Mouse (Mus musculus) thymus, adult 2 months (tissue): Measurements from ENCODE around the gene Zfp366. TPM values are rescaled to one million over a fixed set of nuclear protein-coding genes. Genes with fewer than 3 reads are reported as not detected.

ENCODE experiments used
- DNase-seq: peaks from one replicate; pipeline ENCODE4 v3.0.0; 2021
- H3K27ac ChIP-seq: fragments of 200-500 bp; 2 replicates; pipeline ENCODE4 v1.5.1; 2012; ENCODE audit warnings: low read length, control low read depth; ENCODE audit not compliant: control insufficient read depth, insufficient read depth
- H3K27me3 ChIP-seq: fragments of 200-500 bp; 2 replicates; pipeline ENCODE4 v1.6.1; 2012; ENCODE audit warnings: mild to moderate bottlenecking, low read length, moderate library complexity, mixed read lengths; ENCODE audit not compliant: control insufficient read depth, insufficient read depth
- H3K36me3 ChIP-seq: fragments of 200-500 bp; 2 replicates; pipeline ENCODE4 v1.6.1; 2012; ENCODE audit warnings: mild to moderate bottlenecking, low read length, moderate library complexity; ENCODE audit not compliant: control insufficient read depth, insufficient read depth
- H3K4me1 ChIP-seq: fragments of 200-500 bp; replicated peaks from 2 replicates; pipeline ENCODE4 v1.6.1; 2012; ENCODE audit warnings: low read length; ENCODE audit not compliant: control insufficient read depth, insufficient read depth
- H3K4me3 ChIP-seq: fragments of 200-500 bp; 2 replicates; pipeline ENCODE4 v1.5.1; 2012; ENCODE audit warnings: mild to moderate bottlenecking, low read length, control low read depth, moderate library complexity; ENCODE audit not compliant: control insufficient read depth, insufficient read depth
- CTCF ChIP-seq: fragments of 200-500 bp; IDR thresholded peaks from 2 replicates; pipeline ENCODE4 v1.5.1; 2012; ENCODE audit warnings: mild to moderate bottlenecking, control low read depth, low read length, moderate library complexity, borderline replicate concordance; ENCODE audit not compliant: control insufficient read depth, poor library complexity, insufficient read depth; ENCODE audit errors: extremely low read depth
- POLR2A ChIP-seq: fragments of 200-500 bp; IDR thresholded peaks from 2 replicates; pipeline ENCODE4 v1.6.1; 2012; ENCODE audit warnings: mild to moderate bottlenecking, low read length, control low read depth, moderate library complexity; ENCODE audit not compliant: control insufficient read depth, poor library complexity, insufficient read depth; ENCODE audit errors: extremely low read depth
- WGBS: fragments of 180-500 bp; shearing (Covaris S2); methylation state at CpG from one replicate; pipeline ENCODE4 v1.1.7; 2018; 5-methylcytosine and 5-hydroxymethylcytosine counted together
- polyA plus RNA-seq: library from polyadenylated mRNA; depleted of rRNA; stranded (reverse); fragments of >200 nt; gene quantifications from 2 replicates; pipeline ENCODE4 v1.2.3, GENCODE M21; 2012

Gene Zfp366
- polyA plus RNA-seq, 1 experiment, result 5.9 TPM

GRCm38 (mm10) chr13:99223917-99224316 is 39.3 kb downstream of the Zfp366 start:
- H3K27ac ChIP-seq, result no peak overlapping the region
- no peaks in the 10 kb centered on the region for H3K36me3 ChIP-seq
- no peaks in the 10 kb centered on the region for H3K27me3 ChIP-seq
- H3K4me1 ChIP-seq, result no peaks in the 10 kb centered on the region
- no peak for DNase-seq
- TF ChIP-seq CTCF (no peak), POLR2A (no peak)
- 95% methylated on average over 8 of the region's 8 CpGs for WGBS
- no peak overlapping the region for H3K4me3 ChIP-seq

GRCm38 (mm10) chr13:99225374-99226240 is 41.0 kb downstream of the Zfp366 start:
- no peak overlapping the region for H3K4me3 ChIP-seq
- H3K36me3 ChIP-seq, result no peaks in the 10 kb centered on the region
- H3K27ac ChIP-seq, result no peak overlapping the region
- no peak for DNase-seq
- H3K4me1 ChIP-seq, result no peaks in the 10 kb centered on the region
- H3K27me3 ChIP-seq, result no peaks in the 10 kb centered on the region
- WGBS, result 95% methylated on average over 10 of the region's 10 CpGs
- TF ChIP-seq CTCF (no peak), POLR2A (no peak)

- no peak overlapping the region for H3K27ac ChIP-seq
- no peak for DNase-seq
- WGBS, result 97% methylated on average over 3 of the region's 3 CpGs
- no peak for TF ChIP-seq CTCF
- TF ChIP-seq POLR2A, result no peak
- no peak overlapping the region for H3K4me3 ChIP-seq
- no peaks in the 10 kb centered on the region for H3K4me1 ChIP-seq
- H3K36me3 ChIP-seq, result no peaks in the 10 kb centered on the region
- H3K27me3 ChIP-seq, result no peaks in the 10 kb centered on the region
Measured at GRCm38 (mm10) chr13:99226809-99227208, 42.2 kb downstream of the Zfp366 start.

- TF ChIP-seq CTCF (no peak), POLR2A (no peak)
- no peak overlapping the region for H3K4me3 ChIP-seq
- H3K4me1 ChIP-seq, result no peaks in the 10 kb centered on the region
- H3K27me3 ChIP-seq, result no peaks in the 10 kb centered on the region
- H3K36me3 ChIP-seq, result no peaks in the 10 kb centered on the region
- DNase-seq, result no peak
- H3K27ac ChIP-seq, result no peak overlapping the region
- WGBS, result 88% methylated on average over 16 of the region's 16 CpGs
Measured at GRCm38 (mm10) chr13:99227456-99228250, 43.0 kb downstream of the Zfp366 start.

GRCm38 (mm10) chr13:99228821-99229570 is 44.4 kb downstream of the Zfp366 start:
- Histone ChIP-seq H3K27ac (no peak overlapping the region), H3K36me3 (no peaks in the 10 kb centered on the region), H3K4me3 (no peak overlapping the region), H3K4me1 (no peaks in the 10 kb centered on the region), H3K27me3 (no peaks in the 10 kb centered on the region)
- 94% methylated on average over 35 of the region's 35 CpGs for WGBS
- no peak for DNase-seq
- TF ChIP-seq POLR2A, result no peak
- TF ChIP-seq CTCF, result no peak

GRCm38 (mm10) chr13:99229641-99230494 is 45.2 kb downstream of the Zfp366 start:
- H3K4me1 ChIP-seq, result no peaks in the 10 kb centered on the region
- DNase-seq, result no peak
- no peak for TF ChIP-seq CTCF
- no peak for TF ChIP-seq POLR2A
- H3K27ac ChIP-seq, result no peak overlapping the region
- H3K36me3 ChIP-seq, result no peaks in the 10 kb centered on the region
- 82% methylated on average over 9 of the region's 9 CpGs for WGBS
- no peak overlapping the region for H3K4me3 ChIP-seq
- no peaks in the 10 kb centered on the region for H3K27me3 ChIP-seq
